Mouse (Mus musculus): ENCODE data around the gene Mon2.
"Not testable (repeated sequence)": the region's sequence is repeated elsewhere in the genome, so short reads cannot be mapped to it uniquely, and the experiment has no call there.

Gene Mon2

DNA sequence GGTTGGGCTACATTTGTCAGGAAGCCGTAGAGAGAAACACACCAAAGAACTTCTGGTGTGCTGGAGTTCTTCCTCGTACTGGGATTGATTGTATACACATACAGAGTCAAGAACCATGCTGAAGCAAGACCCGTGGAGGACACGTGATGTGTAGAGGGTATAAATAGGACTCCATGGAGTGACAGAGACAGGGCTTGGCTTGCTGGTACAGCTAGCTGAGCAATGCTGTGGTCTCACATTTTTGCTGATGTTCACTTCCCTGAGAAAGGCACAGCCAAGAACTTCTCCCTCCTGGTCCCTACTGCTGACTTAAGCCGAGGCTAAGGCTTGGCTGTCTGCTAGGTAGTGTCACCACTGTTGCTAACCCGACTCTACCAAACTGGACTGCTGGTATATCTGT lies 15.5 kb downstream of the Mon2 start:
- DNase-seq (ENCODE audit: low spot score in 2 of 2), result no peak

DNA sequence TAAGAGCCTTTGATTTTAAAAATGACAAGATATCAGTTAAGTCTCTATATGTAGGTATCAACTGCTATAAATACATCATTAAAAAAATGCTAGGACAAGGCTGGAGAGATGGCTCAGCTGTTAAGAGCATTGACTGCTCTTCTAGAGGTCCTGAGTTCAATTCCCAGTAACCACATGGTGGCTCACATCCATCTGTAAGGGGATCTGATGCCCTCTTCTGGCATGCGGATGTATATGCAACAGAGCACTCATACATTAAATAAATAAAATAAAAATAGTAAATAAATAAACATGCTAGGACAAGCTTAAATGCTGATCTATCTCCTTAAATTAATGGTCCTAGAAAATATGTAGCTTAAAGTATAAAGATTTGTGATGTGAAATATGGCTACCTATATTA lies 19.2 kb downstream of the Mon2 start:
- DNase-seq (ENCODE audit: low spot score in 2 of 2), result no peak

DNA sequence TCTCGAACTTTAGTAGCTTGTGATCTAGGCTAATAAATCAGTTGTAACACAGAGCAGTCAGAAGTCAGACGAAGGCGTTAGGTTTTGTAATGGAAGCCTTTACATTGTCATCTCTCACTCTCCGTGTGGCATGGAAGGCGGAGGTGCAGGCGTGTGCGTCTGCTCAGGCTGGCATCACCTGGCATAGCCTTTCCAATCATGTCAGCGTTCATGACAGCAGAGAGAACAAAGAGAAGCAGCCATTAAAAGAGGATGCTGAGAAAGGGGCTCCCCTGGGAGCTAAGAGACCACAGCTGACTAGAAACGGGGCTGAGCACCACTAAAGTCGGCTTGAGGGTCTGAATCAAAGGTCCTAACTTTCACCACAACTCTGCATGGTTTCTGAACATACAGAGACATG lies 19.8 kb downstream of the Mon2 start:
- DNase-seq (ENCODE audit: low spot score in 2 of 2), result no peak

DNA sequence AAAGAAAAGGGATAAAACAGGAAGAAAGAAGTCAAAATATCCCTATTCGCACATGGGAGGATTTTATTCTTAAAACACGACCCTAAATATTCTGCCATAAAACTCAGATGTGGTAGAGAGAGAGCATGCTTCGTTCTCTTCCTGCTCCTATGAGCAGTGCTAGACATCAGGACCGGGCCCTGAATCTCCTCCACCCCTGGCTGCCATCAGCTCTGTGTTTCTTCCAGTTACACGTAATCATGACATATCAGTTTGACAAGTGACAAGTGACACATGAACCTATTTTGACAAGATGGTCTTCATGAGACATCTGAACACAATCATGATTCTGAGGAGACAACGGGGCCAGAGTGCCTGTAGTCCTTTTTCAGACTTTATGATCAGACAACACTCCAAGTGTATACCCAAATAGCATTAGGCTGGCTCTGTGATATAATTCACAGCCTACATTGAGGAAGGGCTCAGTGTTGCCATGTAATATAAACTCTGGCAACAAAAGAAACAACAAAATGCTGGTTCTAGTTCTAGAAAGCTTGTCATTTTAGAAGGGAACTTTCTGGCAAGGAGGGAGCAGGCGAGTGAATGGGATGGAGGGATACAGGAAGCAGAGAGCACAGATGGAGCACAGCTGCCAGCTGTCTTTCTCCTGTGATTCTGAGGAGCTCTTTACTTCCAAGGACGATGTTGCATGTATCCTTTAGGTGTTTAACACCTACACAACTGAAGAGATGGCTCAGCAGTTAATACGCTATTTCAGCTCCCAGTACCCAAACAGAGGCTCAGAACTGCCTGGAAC lies 20.9 kb downstream of the Mon2 start:
- no peak for DNase-seq (ENCODE audit: low spot score in 2 of 2)

DNA sequence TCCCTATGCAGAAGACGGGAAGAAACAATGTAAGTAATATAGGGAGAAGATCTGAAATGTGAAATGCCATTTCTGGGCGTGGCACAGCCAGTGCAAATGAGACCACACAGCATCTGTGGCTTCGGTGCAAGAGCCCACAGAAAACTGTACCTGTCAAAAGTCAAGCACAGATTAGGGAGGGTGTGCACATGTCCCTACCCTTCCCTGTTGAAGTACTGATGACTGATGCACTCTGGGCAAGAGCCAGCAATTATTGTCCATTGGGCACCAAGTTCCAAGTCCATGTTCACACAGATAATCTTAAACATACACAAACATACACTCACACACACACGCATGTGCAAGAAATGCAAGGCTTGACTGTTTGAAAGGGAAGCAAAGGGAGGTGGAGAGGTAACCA lies 22.7 kb downstream of the Mon2 start:
- DNase-seq (ENCODE audit: low spot score in 2 of 2), result no peak

DNA sequence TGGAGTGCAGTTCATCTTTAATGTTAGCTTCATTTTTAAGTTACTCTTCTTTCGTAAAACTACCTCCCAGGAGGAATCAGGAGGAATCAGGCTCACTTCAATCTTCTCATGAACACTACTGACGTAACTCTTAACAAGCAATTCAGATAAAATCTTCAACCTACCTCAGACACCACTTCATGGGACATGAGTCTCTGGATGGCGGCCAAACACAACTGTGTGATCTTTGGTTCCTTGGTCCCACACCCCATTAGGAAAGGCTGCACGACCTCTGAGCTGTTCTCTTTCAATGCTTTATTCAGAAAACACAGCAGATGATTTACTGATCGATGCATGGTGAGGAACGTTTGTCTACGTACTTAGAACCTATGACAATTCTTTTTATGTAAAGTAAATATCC lies 24.3 kb downstream of the Mon2 start:
- no peak for DNase-seq (ENCODE audit: low spot score in 2 of 2)

DNA sequence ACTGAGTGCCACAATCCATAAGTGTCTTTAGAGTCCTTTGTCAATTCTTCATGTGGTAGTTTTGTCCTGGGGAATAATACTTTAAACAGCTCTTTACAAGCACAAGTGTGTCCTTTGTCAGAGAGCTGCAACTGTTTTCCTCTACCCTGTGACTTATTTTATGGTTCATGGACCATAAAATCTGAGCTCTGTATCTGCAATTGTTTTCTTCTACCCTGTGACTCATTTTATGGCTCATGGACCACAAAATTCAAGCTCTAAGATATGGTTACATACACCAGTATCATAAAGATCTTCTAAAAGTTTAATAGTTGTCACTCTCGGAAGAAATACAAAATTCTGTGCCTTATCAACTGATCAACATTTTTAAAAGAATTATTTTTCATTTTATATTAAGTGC lies 27.6 kb downstream of the Mon2 start:
- no peak for DNase-seq (ENCODE audit: low spot score in 2 of 2)

DNA sequence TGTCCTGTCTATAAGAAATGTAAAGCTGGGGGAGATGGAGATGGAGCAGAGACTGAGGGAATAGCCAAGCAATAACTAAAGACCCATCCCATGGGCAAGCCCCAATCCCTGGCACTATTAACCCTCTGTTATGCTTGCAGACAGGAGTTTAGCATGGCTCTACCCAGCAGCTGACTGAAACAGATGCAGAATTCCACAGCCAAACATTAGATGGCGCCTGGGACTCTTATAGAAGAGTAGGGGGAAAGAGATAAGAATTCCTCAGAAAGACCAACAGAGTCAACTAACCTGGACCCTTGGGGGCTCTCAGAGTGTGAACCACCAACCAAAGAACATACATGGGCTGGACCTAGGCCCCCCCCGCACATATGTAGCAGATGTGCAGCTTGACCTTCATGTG lies 36.4 kb downstream of the Mon2 start:
- no peak for DNase-seq (ENCODE audit: low spot score in 2 of 2)

DNA sequence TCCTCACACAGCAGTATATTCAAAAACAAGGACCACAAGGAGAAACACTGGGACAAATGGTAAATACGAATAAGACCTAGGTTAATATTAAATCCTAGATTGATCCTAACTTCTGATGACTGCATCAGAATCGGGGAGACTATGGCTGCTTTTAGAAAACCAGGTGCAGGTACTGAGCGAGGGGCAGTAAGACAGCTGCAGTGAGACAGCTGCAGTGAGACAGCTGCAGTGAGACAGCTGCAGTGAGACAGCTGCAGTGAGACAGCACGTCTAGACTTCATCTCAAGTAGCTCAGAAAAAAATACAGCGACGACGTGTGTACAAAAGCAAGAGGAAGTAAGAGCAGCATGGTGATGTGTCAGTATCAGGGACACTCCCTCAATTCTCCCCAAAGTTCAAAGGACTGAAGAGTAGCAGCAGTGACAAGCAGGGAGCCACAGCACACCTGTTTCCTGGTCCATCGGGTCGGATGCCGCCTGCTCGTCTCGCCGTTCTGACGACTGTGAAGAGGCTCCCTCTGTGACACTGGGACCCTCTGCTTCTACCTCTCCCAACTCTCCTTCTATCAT lies 44.1 kb downstream of the Mon2 start:
- DNase-seq (ENCODE audit: low spot score in 2 of 2), result no peak

DNA sequence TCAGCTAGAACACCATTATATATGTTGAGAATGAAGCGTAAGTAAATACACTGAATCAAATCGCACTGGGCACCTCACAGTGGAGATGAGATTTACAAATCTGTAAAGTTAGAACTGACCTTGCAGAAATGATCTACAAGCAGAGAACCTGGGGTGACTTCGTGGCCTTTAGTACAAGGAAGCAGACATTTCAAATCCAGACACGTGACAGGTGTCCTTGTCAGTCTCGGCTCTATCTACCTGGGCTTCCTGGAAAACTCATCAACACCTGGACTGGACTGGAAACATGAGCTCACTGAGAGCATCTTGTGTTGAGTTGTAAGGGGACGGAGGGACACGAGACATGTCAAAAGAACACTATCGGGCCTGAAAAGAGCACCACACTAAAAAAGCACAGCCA lies 44.9 kb downstream of the Mon2 start:
- no peak for DNase-seq (ENCODE audit: low spot score in 2 of 2)

DNA sequence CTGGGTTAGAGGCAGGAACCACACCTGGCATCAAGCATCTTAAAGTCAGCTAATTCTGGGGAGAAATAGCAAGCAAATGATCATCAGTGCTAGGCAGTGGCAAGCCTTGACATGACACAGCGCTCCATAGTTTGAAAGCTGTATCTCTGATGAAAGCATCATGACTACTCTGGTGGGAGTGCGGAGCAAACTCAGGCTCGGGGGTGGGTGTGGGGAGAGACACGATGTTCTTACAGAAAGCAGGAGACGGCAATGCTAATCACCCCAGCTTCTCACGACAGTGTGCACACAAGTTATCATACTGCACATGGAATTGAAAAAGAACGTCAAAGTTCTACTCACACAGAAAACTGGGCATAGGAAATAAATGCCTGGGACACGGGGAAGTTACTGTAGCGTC lies 45.7 kb downstream of the Mon2 start:
- no peak for DNase-seq (ENCODE audit: low spot score in 2 of 2)

DNA sequence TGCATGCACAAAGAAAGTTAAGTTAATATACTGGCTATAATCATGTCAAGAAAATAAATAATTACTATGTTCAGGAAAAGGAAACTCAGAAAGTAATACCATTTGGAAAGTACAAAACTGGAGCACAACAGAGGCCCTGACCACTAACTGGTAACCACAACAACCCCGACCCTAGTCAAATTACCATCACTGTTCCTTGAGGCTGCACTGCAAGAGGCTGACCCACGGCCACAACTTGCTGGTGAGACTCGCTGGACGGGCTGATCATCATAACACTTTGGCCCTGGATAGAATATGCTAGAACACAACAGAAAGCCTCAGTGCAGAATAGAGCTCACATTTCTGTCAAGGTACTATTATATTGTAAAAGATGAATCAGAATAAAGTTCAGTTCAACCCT lies 47.4 kb downstream of the Mon2 start:
- no peak for DNase-seq (ENCODE audit: low spot score in 2 of 2)

DNA sequence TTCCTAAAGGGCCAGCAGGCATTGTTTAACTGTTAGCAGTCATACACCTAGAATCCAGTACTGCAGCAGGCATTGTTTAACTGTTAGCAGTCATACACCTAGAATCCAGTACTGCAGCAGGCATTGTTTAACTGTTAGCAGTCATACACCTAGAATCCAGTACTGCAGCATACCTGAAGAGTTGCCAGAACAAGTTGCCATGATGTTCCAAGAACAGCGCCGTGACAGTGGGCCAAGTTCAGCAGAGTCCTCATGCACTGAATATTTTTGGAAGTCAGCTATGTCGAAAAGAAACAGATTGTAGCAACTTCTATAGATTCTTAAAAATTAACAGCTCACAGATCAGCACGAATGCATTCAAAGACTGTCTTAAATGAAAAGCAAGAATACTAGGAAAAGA lies 49.6 kb downstream of the Mon2 start:
- not testable (repeated sequence) for DNase-seq (ENCODE audit: low spot score in 2 of 2)

DNA sequence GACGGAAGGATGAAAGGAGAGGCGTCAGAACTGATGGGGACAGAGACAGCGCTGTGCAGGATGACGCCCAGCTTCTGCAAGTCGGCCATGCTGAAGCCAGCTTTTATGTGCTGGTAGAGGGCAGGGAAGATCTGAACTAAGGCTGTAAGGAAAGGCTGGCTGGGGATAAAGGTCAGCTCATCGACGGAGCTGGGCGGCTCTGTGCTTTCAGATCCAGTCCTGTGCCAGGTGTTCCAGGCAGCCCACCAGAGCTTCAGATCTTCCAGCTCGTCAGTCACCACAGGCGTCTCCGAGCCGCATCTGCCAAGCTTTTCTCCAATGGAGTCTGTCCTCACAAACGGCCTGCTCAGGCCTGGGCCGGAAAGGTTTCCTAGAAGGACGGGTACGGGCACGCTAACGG lies 62.9 kb downstream of the Mon2 start:
- no peak for DNase-seq (ENCODE audit: low spot score in 2 of 2)

DNA sequence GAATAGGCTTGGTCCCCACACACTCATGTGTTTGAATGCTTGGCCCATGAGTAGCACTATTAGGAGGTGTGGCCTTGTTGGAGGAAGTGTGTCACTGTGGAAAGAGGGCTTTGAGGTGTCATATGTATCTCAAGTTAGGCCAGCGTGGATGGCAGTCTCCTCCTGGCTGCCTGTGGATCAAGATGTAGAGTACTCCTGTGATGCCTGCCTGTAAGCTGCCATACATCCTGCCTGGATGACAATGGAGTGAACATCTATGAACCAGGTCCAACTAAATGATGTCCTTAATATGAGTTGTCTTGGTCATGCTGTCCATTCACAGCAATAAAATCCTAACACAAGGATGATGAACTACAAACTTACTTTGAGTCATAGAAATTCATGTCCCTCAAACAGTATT lies 64.9 kb downstream of the Mon2 start:
- DNase-seq (ENCODE audit: low spot score in 2 of 2), result no peak

DNA sequence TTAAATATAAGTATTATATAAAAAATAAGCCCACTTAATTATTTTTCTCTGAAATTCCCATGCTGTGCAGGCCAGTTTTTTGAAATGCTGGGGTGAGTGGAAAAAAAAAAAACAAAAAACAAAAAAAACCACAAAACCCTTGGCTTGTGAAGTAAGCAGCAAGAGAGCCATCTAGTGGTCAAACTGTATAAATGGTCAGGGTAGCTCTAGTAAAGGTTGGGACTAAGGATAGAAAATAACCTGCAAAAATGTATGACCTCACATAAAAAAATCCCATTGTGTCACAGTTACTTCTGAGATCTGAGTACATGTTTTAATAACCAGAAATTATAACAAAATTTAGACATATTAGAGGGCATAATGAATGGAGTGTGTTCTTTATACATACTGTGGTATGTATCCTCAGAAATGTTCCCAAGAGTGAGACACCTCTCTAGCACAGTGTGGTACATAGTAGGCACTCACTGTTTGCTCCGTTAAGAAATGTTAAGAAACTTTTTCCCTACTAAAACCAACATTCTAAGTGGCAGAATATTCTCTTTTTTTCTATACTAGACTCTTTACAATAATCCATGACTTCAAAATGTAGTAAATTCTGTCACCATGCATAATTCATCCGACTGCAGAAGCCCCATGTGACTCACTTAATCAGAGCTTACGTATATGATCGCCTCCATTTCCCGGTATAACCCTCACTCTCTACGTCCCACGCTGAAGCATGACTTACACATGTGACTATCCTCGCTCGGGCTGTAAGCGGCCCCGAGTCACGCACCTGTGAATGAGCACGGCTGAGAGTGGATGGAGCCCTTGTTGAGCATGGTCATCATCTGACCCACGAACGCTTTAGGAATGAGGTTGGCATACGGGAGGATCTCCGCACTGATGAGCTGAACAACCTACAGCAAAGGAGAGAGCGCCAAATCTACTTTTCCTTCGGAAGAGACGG lies 70.8 kb downstream of the Mon2 start:
- DNase-seq (ENCODE audit: low spot score in 2 of 2), result no peak

DNA sequence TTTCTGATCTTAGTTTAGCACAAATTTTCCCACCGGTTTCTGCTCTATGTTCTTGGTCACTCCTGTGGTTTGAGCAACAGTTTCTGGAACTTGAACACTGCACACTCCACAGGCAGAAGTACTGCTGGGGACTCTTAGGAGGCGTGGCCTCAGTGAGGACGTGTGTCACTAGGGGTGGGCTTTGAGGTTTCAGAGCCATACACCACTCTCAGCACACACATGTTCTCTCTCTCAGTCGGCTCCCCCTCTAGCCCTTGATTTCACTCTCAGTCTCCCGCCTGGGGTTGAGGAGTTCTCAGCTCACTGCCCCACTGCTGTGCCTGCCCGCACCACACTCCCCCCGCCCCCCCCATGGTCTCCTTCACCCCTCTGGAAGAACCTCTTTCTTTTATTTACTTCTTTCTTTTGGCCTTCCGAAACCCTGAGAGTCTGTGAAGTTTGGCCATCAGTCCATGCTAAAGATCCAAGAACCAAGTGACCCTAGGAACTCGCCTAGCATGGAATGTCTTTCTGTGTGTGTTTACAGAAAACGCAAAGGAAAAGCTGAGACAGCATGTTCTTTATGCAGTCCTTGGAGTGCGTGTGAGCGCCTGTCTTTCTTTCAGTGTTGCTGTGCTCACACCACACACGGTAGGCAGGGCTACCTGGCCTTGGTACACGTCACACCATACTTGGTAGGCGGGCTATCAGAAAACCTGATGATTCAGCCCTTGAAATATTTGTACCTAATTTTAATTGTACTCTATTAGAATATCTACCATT lies 71.6 kb downstream of the Mon2 start:
- DNase-seq (ENCODE audit: low spot score in 2 of 2), result no peak

DNA sequence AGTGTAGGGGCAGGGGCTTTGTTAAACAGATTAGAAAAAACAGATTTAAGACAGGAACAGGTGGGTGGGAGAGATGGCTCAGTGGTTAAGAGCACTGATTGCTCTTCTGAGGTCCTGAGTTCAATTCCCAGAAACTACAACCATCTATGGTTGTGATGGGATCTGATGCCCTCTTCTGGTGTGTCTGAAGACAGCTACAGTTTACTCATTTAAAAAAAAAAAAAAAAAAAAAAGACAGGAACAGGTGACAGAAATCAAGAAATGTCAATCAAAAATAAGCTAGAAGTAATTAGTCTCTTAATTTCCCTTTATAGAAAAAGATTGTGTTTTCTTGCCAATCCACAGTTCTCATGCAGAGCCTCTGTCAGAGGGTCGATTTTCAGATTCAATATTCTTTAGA lies 74.3 kb downstream of the Mon2 start:
- DNase-seq (ENCODE audit: low spot score in 2 of 2), result no peak

DNA sequence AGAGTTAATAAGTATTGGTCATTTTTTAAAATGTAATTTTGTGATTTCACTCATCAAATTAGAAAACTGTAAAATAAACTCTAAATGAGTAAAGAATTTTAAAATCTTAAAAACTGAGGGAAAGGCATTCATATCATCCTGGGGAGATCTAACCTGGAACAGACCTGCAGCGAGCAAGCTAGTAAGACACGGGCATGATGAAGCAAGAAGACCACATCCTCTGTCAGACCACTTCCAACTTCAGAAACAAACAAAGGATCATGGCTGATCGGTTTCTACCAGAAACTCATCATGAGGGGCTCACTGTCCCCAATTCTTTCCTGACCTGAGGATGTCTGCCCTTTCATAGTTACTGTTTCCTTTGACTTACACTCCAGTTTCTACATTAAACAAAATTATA lies 74.9 kb downstream of the Mon2 start:
- no peak for DNase-seq (ENCODE audit: low spot score in 2 of 2)

DNA sequence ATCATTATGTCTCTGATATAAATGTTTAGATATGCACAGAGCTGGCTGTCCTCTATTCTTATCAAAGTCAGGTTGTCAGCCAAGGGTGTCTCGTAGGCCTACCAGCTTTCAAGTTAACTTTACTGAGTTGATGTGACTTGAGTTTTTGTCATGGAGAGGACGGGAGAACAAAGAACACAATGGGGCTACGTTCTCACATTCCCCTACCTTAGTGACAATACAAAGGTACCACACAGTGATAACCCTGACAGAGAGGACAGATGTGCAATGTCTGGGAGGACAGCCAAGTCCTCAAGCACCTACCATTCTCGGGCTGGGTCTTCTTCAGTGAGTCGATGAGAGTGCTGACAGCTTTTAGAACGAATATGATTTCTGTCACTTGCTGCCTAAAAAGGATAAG lies 76.9 kb downstream of the Mon2 start:
- no peak for DNase-seq (ENCODE audit: low spot score in 2 of 2)

DNA sequence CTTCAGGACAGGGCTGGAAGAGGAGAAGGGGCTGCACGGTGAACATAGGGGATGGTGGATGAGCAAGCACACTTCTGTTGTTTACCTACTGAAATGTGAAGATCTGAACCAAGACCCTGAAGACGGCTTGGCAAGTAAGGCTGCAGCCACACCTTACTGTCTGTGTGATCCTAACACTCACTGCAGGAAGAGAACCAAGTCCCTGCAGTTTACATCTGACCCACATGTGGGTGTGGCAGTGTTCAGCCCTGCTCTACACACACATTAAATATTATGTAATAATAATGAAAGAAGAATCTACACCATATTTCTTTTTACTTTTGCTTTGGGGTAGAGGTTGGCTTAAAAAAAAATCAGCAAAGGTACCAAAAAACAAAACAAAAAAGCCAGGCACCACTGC lies 78.5 kb downstream of the Mon2 start:
- no peak for DNase-seq (ENCODE audit: low spot score in 2 of 2)
